8 mouse cellular contexts compared by ENCODE assay signal in the genomic region with DNA sequence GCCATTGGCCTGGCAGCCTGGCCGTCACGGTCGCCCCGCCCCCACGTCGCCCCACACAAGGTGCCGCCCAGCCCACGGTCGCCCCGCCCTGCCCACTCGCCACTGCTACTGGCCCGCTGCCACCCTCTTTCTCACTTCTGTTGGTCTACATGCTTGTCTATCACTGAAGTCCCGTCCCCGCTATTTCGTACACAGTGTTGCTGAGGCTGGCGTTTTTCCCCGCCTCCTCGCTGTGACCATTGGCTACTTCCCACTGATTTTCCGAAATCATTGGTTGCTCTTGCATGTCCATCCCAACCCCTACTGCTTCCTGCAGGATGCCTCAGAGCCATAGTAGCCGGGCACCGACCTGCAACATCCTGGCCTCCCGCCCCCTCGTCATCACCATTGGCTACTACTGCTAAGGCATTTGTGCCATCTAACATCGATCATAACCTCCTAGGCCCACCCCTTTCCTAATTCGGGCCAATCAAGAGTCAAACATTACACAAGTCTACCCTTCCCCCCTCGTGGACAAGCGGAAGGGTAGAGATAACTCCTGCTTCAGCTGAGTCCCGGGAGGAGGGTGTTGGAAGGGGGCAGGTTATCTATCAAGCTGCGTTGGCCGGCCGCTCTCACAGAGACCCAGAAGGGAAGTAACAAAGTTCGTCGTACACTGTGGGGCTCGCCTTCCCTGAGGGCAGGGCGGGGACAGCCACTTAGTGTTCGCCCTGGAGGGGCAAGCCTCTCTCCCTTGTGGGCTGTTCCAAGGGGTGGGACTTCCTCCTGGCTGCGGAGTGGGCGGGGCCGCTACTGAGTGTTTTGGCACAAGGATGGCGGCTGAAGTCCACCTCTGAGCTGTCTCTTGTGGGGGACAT. TPM values are rescaled to one million over a fixed set of nuclear protein-coding genes. Genes with fewer than 3 reads are reported as not detected.
DNase-seq lines count a peak whose midpoint lies in the region; ATAC-seq and TF ChIP-seq lines count a peak whose summit lies in the region.

No protein-coding gene starts in this region.

- H3K36me3 ChIP-seq in C2C12 (ENCODE audit: control insufficient read depth, insufficient read depth) (peaks cover 6% of the 10 kb centered on the region), myocyte (ENCODE audit: control insufficient read depth, insufficient read depth) (no peaks in the 10 kb centered on the region)
- peaks cover 35% of the 10 kb centered on the region for H3K36me3 ChIP-seq in erythroblast, embryonic 14.5 days (ENCODE audit: control insufficient read depth)
- 0 out of 2 replicates have a peak, but pooled peaks cover 3% of the 10 kb centered on the region for H3K36me3 ChIP-seq in heart, embryonic 11.5 days (ENCODE audit: control insufficient read depth, insufficient read depth, low read length)
- H3K36me3 ChIP-seq in kidney, embryonic 16.5 days (ENCODE audit: insufficient read depth, low read length): no peaks in the 10 kb centered on the region
- no peaks in the 10 kb centered on the region for H3K36me3 ChIP-seq in liver, adult 2 months (ENCODE audit: control insufficient read depth, insufficient read depth, low read length)
- no peaks in the 10 kb centered on the region for H3K36me3 ChIP-seq in splenic B cell, adult 2 months (ENCODE audit: control insufficient read depth, insufficient read depth, low read length, poor library complexity, severe bottlenecking)

- peaks cover 29% of the 10 kb centered on the region for H3K79me3 ChIP-seq in C2C12 (ENCODE audit: low read depth)

- no peaks in the 10 kb centered on the region for H3K9me3 ChIP-seq in erythroblast, embryonic 14.5 days (ENCODE audit: control insufficient read depth, low read length)
- no peaks in the 10 kb centered on the region for H3K9me3 ChIP-seq in heart, embryonic 11.5 days (replicated peaks; ENCODE audit: control insufficient read depth, low read length)
- no peaks in the 10 kb centered on the region for H3K9me3 ChIP-seq in kidney, embryonic 16.5 days (ENCODE audit: low read length)

- H3K79me2 ChIP-seq in C2C12 (ENCODE audit: control insufficient read depth, insufficient read depth) (peaks cover 44% of the 10 kb centered on the region), myocyte (ENCODE audit: control insufficient read depth, insufficient read depth) (peaks cover 33% of the 10 kb centered on the region)
- H3K79me2 ChIP-seq in liver, adult 2 months (ENCODE audit: control insufficient read depth, insufficient read depth, low read length): peaks cover 25% of the 10 kb centered on the region

- H3K27ac ChIP-seq in heart, embryonic 11.5 days (ENCODE audit: low read depth, low read length): peak overlapping the region; percentile 94
- H3K27ac ChIP-seq in kidney, embryonic 16.5 days (ENCODE audit: low read length): peak overlapping the region; percentile 97
- H3K27ac ChIP-seq in liver, adult 2 months (replicated peaks; ENCODE audit: insufficient read depth, low read depth, low read length): peak overlapping the region; percentile 89

- no peaks in the 10 kb centered on the region for H3K27me3 ChIP-seq in C2C12 (ENCODE audit: control insufficient read depth, insufficient read depth, insufficient read length)
- no peaks in the 10 kb centered on the region for H3K27me3 ChIP-seq in erythroblast, embryonic 14.5 days (ENCODE audit: control insufficient read depth)
- no peaks in the 10 kb centered on the region for H3K27me3 ChIP-seq in heart, embryonic 11.5 days (ENCODE audit: control insufficient read depth, insufficient read depth, low read length)
- no peaks in the 10 kb centered on the region for H3K27me3 ChIP-seq in kidney, embryonic 16.5 days (ENCODE audit: insufficient read depth, low read length)
- no peaks in the 10 kb centered on the region for H3K27me3 ChIP-seq in liver, adult 2 months (ENCODE audit: control insufficient read depth, insufficient read depth, low read length)
- H3K27me3 ChIP-seq in myocyte (ENCODE audit: control insufficient read depth, insufficient read depth, insufficient read length): no peaks in the 10 kb centered on the region
- H3K27me3 ChIP-seq in splenic B cell, adult 2 months (ENCODE audit: control insufficient read depth, insufficient read depth, low read length, poor library complexity, severe bottlenecking): no peaks in the 10 kb centered on the region

- peak; percentile 100 for DNase-seq in brain, embryonic 14.5 days (ENCODE audit: low read depth)
- peak; percentile 100 for DNase-seq in liver, adult 2 months (ENCODE audit: extremely low read depth, low read depth, low spot score)
- DNase-seq in splenic B cell, adult 2 months (ENCODE audit: low read depth, low spot score): peak; percentile 100

- peak; percentile 96 for ATAC-seq in heart, embryonic 11.5 days (replicated peaks; ENCODE audit: insufficient number of reproducible peaks, low FRiP score, low TSS enrichment)
- peak; percentile 99 for ATAC-seq in kidney, embryonic 16.5 days (ENCODE audit: low FRiP score, low TSS enrichment)

- H3K4me2 ChIP-seq in heart, embryonic 11.5 days: peak overlapping the region; percentile 97
- peak overlapping the region; percentile 69 for H3K4me2 ChIP-seq in kidney, embryonic 16.5 days (replicated peaks; ENCODE audit: low read depth, low read length)
- peak overlapping the region; percentile 79 for H3K4me2 ChIP-seq in myocyte (ENCODE audit: low read depth)

- peak overlapping the region; percentile 72 for H3K9ac ChIP-seq in heart, embryonic 11.5 days (ENCODE audit: low read depth, low read length)
- peak overlapping the region; percentile 79 for H3K9ac ChIP-seq in kidney, embryonic 16.5 days (replicated peaks; ENCODE audit: low read length)
- peak overlapping the region; percentile 66 for H3K9ac ChIP-seq in liver, adult 2 months (ENCODE audit: low read depth, low read length)

- peak overlapping the region; percentile 58 for H3ac ChIP-seq in C2C12 (ENCODE audit: control insufficient read depth, insufficient read length, low read depth)
- H3ac ChIP-seq in myocyte (ENCODE audit: control insufficient read depth, insufficient read length): peak overlapping the region; percentile 32

- TF ChIP-seq POLR2A in brain, embryonic 14.5 days (IDR thresholded peaks at IDR 0.05; ENCODE audit: borderline replicate concordance, extremely low read depth, insufficient read depth, insufficient read length, poor library complexity, severe bottlenecking): peak; percentile 36; the same call in 1 of the 2 replicates
- peak; percentile 55; the same call in 1 of the 2 replicates for TF ChIP-seq POLR2A in liver, adult 2 months (IDR thresholded peaks at IDR 0.05; ENCODE audit: extremely low read depth, insufficient read depth, low read length)
- TF ChIP-seq POLR2A in myocyte (IDR thresholded peaks at IDR 0.05; ENCODE audit: insufficient read length, low read depth): peak; percentile 64

- WGBS in heart, embryonic 11.5 days (ENCODE audit: insufficient replicate concordance): 1% methylated on average over 39 of the region's 40 CpGs
- under 1% methylated on average over 37 of the region's 40 CpGs for WGBS in kidney, embryonic 16.5 days
- under 1% methylated on average over 39 of the region's 40 CpGs for WGBS in liver, adult 2 months

- H3K4me1 ChIP-seq in erythroblast, embryonic 14.5 days (ENCODE audit: control insufficient read depth): peaks cover 63% of the 10 kb centered on the region
- H3K4me1 ChIP-seq in heart, embryonic 11.5 days (ENCODE audit: control insufficient read depth, insufficient read depth, low read length): peaks cover 14% of the 10 kb centered on the region
- H3K4me1 ChIP-seq in kidney, embryonic 16.5 days (ENCODE audit: insufficient read depth, low read length): peaks cover 12% of the 10 kb centered on the region
- peaks cover 13% of the 10 kb centered on the region for H3K4me1 ChIP-seq in liver, adult 2 months (ENCODE audit: control insufficient read depth, insufficient read depth, low read length)

- TF ChIP-seq CTCF in C2C12 (IDR thresholded peaks at IDR 0.05; ENCODE audit: control insufficient read depth, insufficient read depth, insufficient read length): no peak
- no peak for TF ChIP-seq CTCF in brain, embryonic 14.5 days (IDR thresholded peaks at IDR 0.05; ENCODE audit: borderline replicate concordance, extremely low read depth, insufficient read depth, insufficient read length)
- no peak for TF ChIP-seq CTCF in liver, adult 2 months (IDR thresholded peaks at IDR 0.05; ENCODE audit: low read depth, low read length)

- H3K4me3 ChIP-seq in C2C12 (ENCODE audit: insufficient read depth, poor library complexity, severe bottlenecking) (peak overlapping the region; percentile 85), myocyte (peak overlapping the region; percentile 56)
- H3K4me3 ChIP-seq in erythroblast, embryonic 14.5 days (replicated peaks): peak overlapping the region; percentile 73
- peak overlapping the region; percentile 95 for H3K4me3 ChIP-seq in heart, embryonic 11.5 days (ENCODE audit: low read depth, low read length)
- H3K4me3 ChIP-seq in kidney, embryonic 16.5 days (ENCODE audit: low read length): peak overlapping the region; percentile 93
- peak overlapping the region; percentile 72 for H3K4me3 ChIP-seq in liver, adult 2 months (ENCODE audit: insufficient read depth, low read depth, low read length)

RNA-seq across cellular contexts. Expression of gene Rab40c, which starts 0.5 kb away (rescaled TPM):
- polyA plus RNA-seq in C2C12 (2012; fragmentation: generic; extraction: Trizol) (14.4 TPM), myocyte (2012; fragmentation: generic; extraction: Trizol) (18.3 TPM)
- 88.3 and 98.8 TPM in 2 replicates for polyA plus RNA-seq in brain, embryonic 14.5 days (2012; rRNA removed)
- polyA plus RNA-seq in erythroblast, embryonic 14.5 days (2012): 0.68 and 1.0 TPM in 2 replicates
- polyA plus RNA-seq in heart, embryonic 11.5 days (2014; fragmentation: Nextera tagmentation; extraction: Ambion mirVana): 11.0 and 11.7 TPM in 2 replicates
- 33.5 and 33.7 TPM in 2 replicates for polyA plus RNA-seq in kidney, embryonic 16.5 days (2015; fragmentation: Nextera tagmentation; extraction: Ambion mirVana)
- total RNA-seq in liver, adult 2 months (2014; rRNA removed): 6.1 and 7.2 TPM in 2 replicates
- polyA plus RNA-seq in liver, adult 2 months (2012; rRNA removed): 22.8 and 24.1 TPM in 2 replicates

RNA-seq across cellular contexts. Expression of gene Pigq, which starts 24.7 kb away (rescaled TPM):
- polyA plus RNA-seq in C2C12 (2012; fragmentation: generic; extraction: Trizol): 43.5 TPM
- polyA plus RNA-seq in brain, embryonic 14.5 days (2012; rRNA removed): 117 and 126 TPM in 2 replicates
- polyA plus RNA-seq in erythroblast, embryonic 14.5 days (2012): 164 and 218 TPM in 2 replicates
- 71.2 and 77.1 TPM in 2 replicates for polyA plus RNA-seq in heart, embryonic 11.5 days (2014; fragmentation: Nextera tagmentation; extraction: Ambion mirVana)
- 85.8 and 95.9 TPM in 2 replicates for polyA plus RNA-seq in kidney, embryonic 16.5 days (2015; fragmentation: Nextera tagmentation; extraction: Ambion mirVana)
- 11.5 and 16.0 TPM in 2 replicates for total RNA-seq in liver, adult 2 months (2014; rRNA removed)
- 51.6 and 52.5 TPM in 2 replicates for polyA plus RNA-seq in liver, adult 2 months (2012; rRNA removed)
- polyA plus RNA-seq in myocyte (2012; fragmentation: generic; extraction: Trizol): 46.3 TPM

RNA-seq across cellular contexts. Expression of gene Nhlrc4, which starts 24.7 kb away (rescaled TPM):
- polyA plus RNA-seq in C2C12 (2012; fragmentation: generic; extraction: Trizol) (0.46 TPM), myocyte (2012; fragmentation: generic; extraction: Trizol) (0.17 TPM)
- polyA plus RNA-seq in brain, embryonic 14.5 days (2012; rRNA removed): 0.08 and 0.56 TPM in 2 replicates
- 2.9 and 3.4 TPM in 2 replicates for polyA plus RNA-seq in erythroblast, embryonic 14.5 days (2012)
- polyA plus RNA-seq in heart, embryonic 11.5 days (2014; fragmentation: Nextera tagmentation; extraction: Ambion mirVana): 0.34 and 0.42 TPM in 2 replicates
- polyA plus RNA-seq in kidney, embryonic 16.5 days (2015; fragmentation: Nextera tagmentation; extraction: Ambion mirVana): 1.8 and 3.7 TPM in 2 replicates
- 1.2 TPM in 1 of 2 replicates, not detected in the other for total RNA-seq in liver, adult 2 months (2014; rRNA removed)
- 0.04 TPM in 1 of 2 replicates, not detected in the other for polyA plus RNA-seq in liver, adult 2 months (2012; rRNA removed)

RNA-seq across cellular contexts. Expression of gene A930017K11Rik, which starts 32.4 kb away (rescaled TPM):
- polyA plus RNA-seq in C2C12 (2012; fragmentation: generic; extraction: Trizol) (0.02 TPM), myocyte (2012; fragmentation: generic; extraction: Trizol) (0.02 TPM)
- 0.66 and 1.0 TPM in 2 replicates for polyA plus RNA-seq in brain, embryonic 14.5 days (2012; rRNA removed)
- 0.25 TPM in 2 replicates for polyA plus RNA-seq in erythroblast, embryonic 14.5 days (2012)
- polyA plus RNA-seq in heart, embryonic 11.5 days (2014; fragmentation: Nextera tagmentation; extraction: Ambion mirVana): 0.14 and 0.25 TPM in 2 replicates
- polyA plus RNA-seq in kidney, embryonic 16.5 days (2015; fragmentation: Nextera tagmentation; extraction: Ambion mirVana): 8.1 and 9.5 TPM in 2 replicates
- not detected in 2 replicates for total RNA-seq in liver, adult 2 months (2014; rRNA removed)
- not detected in 2 replicates for polyA plus RNA-seq in liver, adult 2 months (2012; rRNA removed)

RNA-seq across cellular contexts. Expression of gene Wfikkn1, which starts 39.4 kb away (rescaled TPM):
- polyA plus RNA-seq in C2C12 (2012; fragmentation: generic; extraction: Trizol) (0.34 TPM), myocyte (2012; fragmentation: generic; extraction: Trizol) (0.25 TPM)
- polyA plus RNA-seq in brain, embryonic 14.5 days (2012; rRNA removed): 0.66 and 0.90 TPM in 2 replicates
- 0.17 and 0.18 TPM in 2 replicates for polyA plus RNA-seq in erythroblast, embryonic 14.5 days (2012)
- polyA plus RNA-seq in heart, embryonic 11.5 days (2014; fragmentation: Nextera tagmentation; extraction: Ambion mirVana): 0.17 and 0.47 TPM in 2 replicates
- polyA plus RNA-seq in kidney, embryonic 16.5 days (2015; fragmentation: Nextera tagmentation; extraction: Ambion mirVana): 0.71 and 1.0 TPM in 2 replicates
- 0.07 and 0.09 TPM in 2 replicates for total RNA-seq in liver, adult 2 months (2014; rRNA removed)
- polyA plus RNA-seq in liver, adult 2 months (2012; rRNA removed): 0.24 and 0.92 TPM in 2 replicates

Comparison
In these comparisons a context has a peak if more than half of its experiments do, and no peak if none do; other contexts are left out.
1. Peak in every context shown above with its lines: DNase-seq, ATAC-seq, H3K4me3 ChIP-seq and H3K27ac ChIP-seq.